Mouse (Mus musculus) granulocyte monocyte progenitor cell, adult 5-6 weeks (primary cell): Measurements from ENCODE around the gene Arhgap32. TPM values are rescaled to one million over a fixed set of nuclear protein-coding genes. Genes with fewer than 3 reads are reported as not detected.

Experiments used
- total RNA-seq, 2 experiments: library from RNA; stranded (forward) in 1 of 2; stranded (reverse) in 1 of 2; fragments of 200-712, 200-1000 nt in 1 of 2; fragments of >200 nt in 1 of 2; fragmentation: Nextera tagmentation in 1 of 2; gene quantifications; 2 replicates each; pipeline ENCODE4 v1.2.3; 2014 to 2017

Arhgap32 gene
- total RNA-seq, 2 experiments from 2014 or later = 5.4 to 14.7 TPM

Other genes starting within 250 kb of the Arhgap32 start
- not detected in 2 replicates for gene Barx2, start 202.7 kb upstream of the Arhgap32 start, total RNA-seq (2014; fragmentation: Nextera tagmentation)
- gene Barx2, start 202.7 kb upstream of the Arhgap32 start, total RNA-seq (2017) = not detected in 2 replicates
- not detected in 2 replicates for gene Kcnj5, start 228.2 kb downstream of the Arhgap32 start, total RNA-seq (2014; fragmentation: Nextera tagmentation)
- gene Kcnj5, start 228.2 kb downstream of the Arhgap32 start, total RNA-seq (2017) = 0.15 and 0.26 TPM in 2 replicates